Mouse (Mus musculus) limb, embryonic 13.5 days (tissue): ENCODE measurements at regions not wholly inside any gene's neighbourhood (a gene's known extent, or its start where the extent isn't known, plus 50 kb on each side); places are given as distances from the start of the nearest gene placed in this dataset.

ENCODE experiments used
- ATAC-seq: fragments of 200-750 bp; cut with Nextera tagmentation; 2 replicates; pipeline ENCODE4 v1.8.0; 2017; ENCODE audit warnings: low read depth, moderate number of reproducible peaks, moderate TSS enrichment; ENCODE audit not compliant: low FRiP score
- H3K27ac ChIP-seq: fragments of 300-500 bp; sonication (generic); 2 replicates; pipeline ENCODE4 v1.5.1; 2015; ENCODE audit warnings: inconsistent platforms, mild to moderate bottlenecking, moderate library complexity
- H3K27me3 ChIP-seq: fragments of 300-500 bp; sonication (generic); 2 replicates; pipeline ENCODE4 v1.6.1; 2015; ENCODE audit warnings: mild to moderate bottlenecking, inconsistent platforms
- H3K36me3 ChIP-seq: fragments of 300-500 bp; sonication (generic); 2 replicates; pipeline ENCODE4 v1.6.1; 2015; ENCODE audit warnings: inconsistent platforms, mild to moderate bottlenecking, moderate library complexity
- H3K4me1 ChIP-seq: fragments of 300-500 bp; sonication (generic); 2 replicates; pipeline ENCODE4 v1.6.1; 2015; ENCODE audit warnings: inconsistent platforms
- H3K4me2 ChIP-seq: fragments of 300-500 bp; sonication (generic); replicated peaks from 2 replicates; pipeline ENCODE4 v1.6.1; 2015; ENCODE audit warnings: inconsistent platforms, mild to moderate bottlenecking, moderate library complexity
- H3K4me3 ChIP-seq: fragments of 300-500 bp; sonication (generic); 2 replicates; pipeline ENCODE4 v1.5.1; 2015; ENCODE audit warnings: moderate library complexity, mild to moderate bottlenecking, inconsistent platforms
- H3K9ac ChIP-seq: fragments of 300-500 bp; sonication (generic); 2 replicates; pipeline ENCODE4 v1.6.1; 2015; ENCODE audit warnings: mild to moderate bottlenecking, inconsistent platforms
- H3K9me3 ChIP-seq: fragments of 300-500 bp; sonication (generic); 2 replicates; pipeline ENCODE4 v1.6.1; 2016; ENCODE audit warnings: inconsistent platforms
- WGBS: fragments of 180-500 bp; shearing (Covaris S2); methylation state at CpG from one replicate; pipeline ENCODE4 v1.1.7; 2015; 5-methylcytosine and 5-hydroxymethylcytosine counted together

- H3K9me3 ChIP-seq = no peaks in the 10 kb centered on the region
- H3K27ac ChIP-seq = no peak overlapping the region
- no peak overlapping the region for H3K4me2 ChIP-seq
- no peaks in the 10 kb centered on the region for H3K27me3 ChIP-seq
- H3K4me1 ChIP-seq = peaks cover 9% of the 10 kb centered on the region
- H3K9ac ChIP-seq = no peak overlapping the region
- 64% methylated on average over 1 of the region's 1 CpGs for WGBS
- ATAC-seq = no peak
- no peaks in the 10 kb centered on the region for H3K36me3 ChIP-seq
- no peak overlapping the region for H3K4me3 ChIP-seq
These were observed 84.0 kb upstream of the Dlx6 start for GRCm38 (mm10) chr6:6779157-6779556.

DNA sequence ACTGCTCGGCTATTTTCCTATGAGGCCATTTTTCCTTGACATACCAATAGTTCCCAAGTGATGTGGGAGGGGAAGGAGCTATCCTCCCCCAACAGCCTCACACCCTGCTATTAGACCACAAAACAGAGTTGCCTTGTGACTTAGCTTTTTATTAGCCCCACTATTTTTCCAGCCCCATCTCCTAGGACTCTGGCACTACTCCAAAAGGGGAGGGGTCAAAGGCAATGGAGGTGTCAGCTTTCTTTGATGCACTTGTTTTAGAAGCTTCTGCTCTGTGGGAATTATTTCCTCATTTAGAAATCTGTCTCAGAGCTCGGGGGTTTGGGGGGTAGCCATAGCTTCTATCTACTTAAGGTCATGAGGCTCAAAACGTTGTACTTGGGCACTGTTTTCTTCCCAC lies 81.6 kb upstream of the Dlx6 start:
- no peaks in the 10 kb centered on the region for H3K27me3 ChIP-seq
- no peak overlapping the region for H3K9ac ChIP-seq
- 29% methylated on average over 3 of the region's 3 CpGs for WGBS
- no peak overlapping the region for H3K27ac ChIP-seq
- H3K36me3 ChIP-seq = no peaks in the 10 kb centered on the region
- 0 out of 2 replicates have a peak, but pooled peaks have one; percentile 15 for ATAC-seq
- H3K4me2 ChIP-seq = no peak overlapping the region
- H3K9me3 ChIP-seq = no peaks in the 10 kb centered on the region
- no peak overlapping the region for H3K4me3 ChIP-seq
- peaks cover 14% of the 10 kb centered on the region for H3K4me1 ChIP-seq

GRCm38 (mm10) chr6:6785939-6786490 lies 77.1 kb upstream of the Dlx6 start:
- Histone ChIP-seq H3K9me3 (no peaks in the 10 kb centered on the region), H3K27me3 (no peaks in the 10 kb centered on the region), H3K27ac (no peak overlapping the region), H3K4me1 (peaks cover 12% of the 10 kb centered on the region), H3K36me3 (no peaks in the 10 kb centered on the region), H3K4me2 (no peak overlapping the region), H3K9ac (no peak overlapping the region), H3K4me3 (no peak overlapping the region)
- WGBS = 22% methylated on average over 1 of the region's 1 CpGs
- peak; percentile 67; the same call in 1 of the 2 replicates for ATAC-seq

DNA sequence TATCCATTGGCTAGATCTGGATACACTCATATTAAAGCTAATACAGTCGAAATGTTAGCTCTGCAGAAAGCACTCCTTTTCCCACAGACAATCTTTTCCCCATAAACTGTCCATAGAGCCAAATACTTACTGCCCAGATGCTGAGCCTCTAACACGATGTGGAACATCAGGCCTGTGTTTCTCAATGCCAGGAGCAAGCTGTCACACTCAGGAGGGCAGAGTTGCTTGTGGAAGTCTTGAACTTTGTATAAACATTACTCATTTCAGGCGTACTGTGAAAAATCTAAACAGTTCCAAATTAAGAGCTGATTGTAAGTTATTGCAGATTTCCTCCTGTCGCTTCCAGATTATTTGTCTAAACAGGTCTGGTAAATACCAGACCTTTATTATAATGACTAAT lies 75.6 kb upstream of the Dlx6 start:
- H3K27ac ChIP-seq = no peak overlapping the region
- no peaks in the 10 kb centered on the region for H3K27me3 ChIP-seq
- no peak overlapping the region for H3K9ac ChIP-seq
- H3K4me1 ChIP-seq = peaks cover 5% of the 10 kb centered on the region; the same call in 1 of the 2 replicates
- no peak overlapping the region for H3K4me3 ChIP-seq
- ATAC-seq = no peak
- 47% methylated on average over 4 of the region's 4 CpGs for WGBS
- H3K4me2 ChIP-seq = no peak overlapping the region
- H3K36me3 ChIP-seq = no peaks in the 10 kb centered on the region
- H3K9me3 ChIP-seq = no peaks in the 10 kb centered on the region

- Histone ChIP-seq H3K36me3 (no peaks in the 10 kb centered on the region), H3K4me1 (0 out of 2 replicates have a peak, but pooled peaks cover 7% of the 10 kb centered on the region), H3K9me3 (no peaks in the 10 kb centered on the region), H3K9ac (no peak overlapping the region), H3K27me3 (no peaks in the 10 kb centered on the region), H3K4me2 (no peak overlapping the region), H3K27ac (no peak overlapping the region), H3K4me3 (no peak overlapping the region)
- no peak for ATAC-seq
- 40% methylated on average over 6 of the region's 6 CpGs for WGBS
These were observed 68.7 kb upstream of the Dlx6 start for GRCm38 (mm10) chr6:6794320-6795018.

GRCm38 (mm10) chr6:6800377-6800776 lies 62.8 kb upstream of the Dlx6 start:
- Histone ChIP-seq H3K27me3 (no peaks in the 10 kb centered on the region), H3K9me3 (no peaks in the 10 kb centered on the region), H3K36me3 (no peaks in the 10 kb centered on the region), H3K4me1 (peaks cover 6% of the 10 kb centered on the region; the same call in 1 of the 2 replicates), H3K9ac (no peak overlapping the region), H3K27ac (no peak overlapping the region), H3K4me2 (no peak overlapping the region), H3K4me3 (no peak overlapping the region)
- ATAC-seq = no peak
- 90% methylated on average over 2 of the region's 2 CpGs for WGBS

GRCm38 (mm10) chr6:6801563-6802259 lies 61.4 kb upstream of the Dlx6 start:
- no peak overlapping the region for H3K9ac ChIP-seq
- H3K4me1 ChIP-seq = peaks cover 6% of the 10 kb centered on the region; the same call in 1 of the 2 replicates
- WGBS = 78% methylated on average over 15 of the region's 15 CpGs
- H3K27ac ChIP-seq = no peak overlapping the region
- no peaks in the 10 kb centered on the region for H3K9me3 ChIP-seq
- no peak for ATAC-seq
- no peak overlapping the region for H3K4me3 ChIP-seq
- no peak overlapping the region for H3K4me2 ChIP-seq
- H3K36me3 ChIP-seq = no peaks in the 10 kb centered on the region
- peaks cover 3% of the 10 kb centered on the region; the same call in 1 of the 2 replicates for H3K27me3 ChIP-seq
